ENCODE assay signal across 8 mouse cellular contexts in the genomic region with DNA sequence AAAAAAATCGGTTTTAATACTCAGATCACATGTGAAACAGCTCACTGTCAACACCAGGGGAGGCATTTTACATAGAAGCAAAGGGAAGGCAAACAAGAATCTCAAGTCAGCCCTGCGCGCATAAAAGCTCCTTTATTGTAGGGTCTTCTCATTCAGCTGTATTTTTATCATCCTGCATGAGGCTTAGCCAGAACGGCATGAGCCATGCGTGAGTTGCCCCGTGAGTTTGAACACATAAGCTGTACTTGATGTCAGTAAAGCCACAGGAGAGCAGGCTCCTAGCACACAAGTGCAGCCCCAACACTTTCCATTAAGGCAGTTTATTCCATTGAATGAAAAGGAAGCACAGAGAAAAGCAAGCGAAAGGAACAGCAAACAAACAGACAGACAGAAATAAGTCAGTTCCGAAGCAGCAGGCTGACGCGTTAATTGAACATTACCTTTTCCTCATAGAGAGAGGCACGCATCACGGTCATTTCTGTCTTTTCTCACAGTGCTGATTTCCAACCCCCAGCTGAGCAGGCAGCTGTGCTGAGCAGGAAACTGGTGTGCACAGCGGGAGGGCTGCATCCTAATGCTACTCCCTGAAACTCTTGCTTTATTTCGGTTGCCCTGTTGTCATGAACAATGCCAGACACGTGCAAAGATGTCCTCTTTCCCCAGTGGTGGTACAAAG.
DNase-seq lines count a peak whose midpoint lies in the region; ATAC-seq lines count a peak whose summit lies in the region.

No protein-coding gene starts in this region.

- no peak overlapping the region; a peak in 1 of 4 replicates for H3K4me3 ChIP-seq in heart, embryonic 14.5 days (ENCODE audit: control insufficient read depth in 1 of 2, insufficient read depth in 1 of 2, low read depth in 1 of 2, low read length in 2 of 2)
- 0 out of 2 replicates have a peak overlapping the region, but pooled peaks have one; percentile 0 for H3K4me3 ChIP-seq in intestine, embryonic 15.5 days (replicated peaks)
- peak overlapping the region; percentile 35 for H3K4me3 ChIP-seq in midbrain, embryonic 13.5 days (replicated peaks)

- no peaks in the 10 kb centered on the region for H3K36me3 ChIP-seq in heart, embryonic 14.5 days (ENCODE audit: control insufficient read depth, insufficient read depth, low read length)
- no peaks in the 10 kb centered on the region for H3K36me3 ChIP-seq in intestine, embryonic 15.5 days
- H3K36me3 ChIP-seq in midbrain, embryonic 13.5 days: no peaks in the 10 kb centered on the region

- 8% methylated on average over 15 of the region's 15 CpGs for WGBS in heart, embryonic 14.5 days
- WGBS in intestine, embryonic 15.5 days: 9% methylated on average over 15 of the region's 15 CpGs
- WGBS in midbrain, embryonic 13.5 days: 1% methylated on average over 15 of the region's 15 CpGs

- DNase-seq in heart, adult 8-10 months (ENCODE audit: low spot score): no peak
- DNase-seq in embryo, embryonic 11 days: peak; percentile 60
- DNase-seq in ovary, postnatal 14 days (ENCODE audit: low spot score): no peak
- no peak for DNase-seq in adrenal gland, postnatal 4 days (ENCODE audit: low spot score in 2 of 2)

- H3K27me3 ChIP-seq in heart, embryonic 14.5 days (ENCODE audit: control insufficient read depth, insufficient read depth, low read length): no peaks in the 10 kb centered on the region
- no peaks in the 10 kb centered on the region for H3K27me3 ChIP-seq in intestine, embryonic 15.5 days (replicated peaks)
- no peaks in the 10 kb centered on the region for H3K27me3 ChIP-seq in midbrain, embryonic 13.5 days

- H3K27ac ChIP-seq in heart, embryonic 14.5 days (replicated peaks in 1 of 2; ENCODE audit: control insufficient read depth in 1 of 2, insufficient read depth in 1 of 2, low read depth in 2 of 2, low read length in 2 of 2): no peak overlapping the region
- H3K27ac ChIP-seq in intestine, embryonic 15.5 days: no peak overlapping the region
- peak overlapping the region; percentile 92 for H3K27ac ChIP-seq in midbrain, embryonic 13.5 days

- no peak for ATAC-seq in heart, embryonic 14.5 days (ENCODE audit: insufficient number of reproducible peaks, insufficient read depth, low FRiP score, low read depth)
- no peak for ATAC-seq in intestine, embryonic 15.5 days
- peak; percentile 90 for ATAC-seq in midbrain, embryonic 13.5 days
- ATAC-seq in monocyte, adult 5-6 weeks (replicated peaks; ENCODE audit: insufficient number of reproducible peaks, low FRiP score, low TSS enrichment, poor library complexity, severe bottlenecking): no peak

- 0 out of 2 replicates have a peak, but pooled peaks cover 4% of the 10 kb centered on the region for H3K9me3 ChIP-seq in heart, embryonic 14.5 days (ENCODE audit: control insufficient read depth, low read length)
- no peaks in the 10 kb centered on the region for H3K9me3 ChIP-seq in intestine, embryonic 15.5 days
- no peaks in the 10 kb centered on the region for H3K9me3 ChIP-seq in midbrain, embryonic 13.5 days

- H3K4me1 ChIP-seq in heart, embryonic 14.5 days (ENCODE audit: control insufficient read depth in 2 of 2, insufficient read depth in 2 of 2, low read length in 2 of 2): peaks cover 0 to 4% of the 10 kb centered on the region in 2 experiments; a peak in 1 of 4 replicates
- H3K4me1 ChIP-seq in intestine, embryonic 15.5 days (replicated peaks): no peaks in the 10 kb centered on the region
- H3K4me1 ChIP-seq in midbrain, embryonic 13.5 days (replicated peaks): peaks cover 26% of the 10 kb centered on the region

- no peak overlapping the region for H3K9ac ChIP-seq in heart, embryonic 14.5 days (ENCODE audit: low read length)
- H3K9ac ChIP-seq in intestine, embryonic 15.5 days: no peak overlapping the region
- H3K9ac ChIP-seq in midbrain, embryonic 13.5 days (replicated peaks): peak overlapping the region; percentile 61

- peak overlapping the region; percentile 48 for H3K4me2 ChIP-seq in heart, embryonic 14.5 days (ENCODE audit: low read length)
- peak overlapping the region; percentile 41 for H3K4me2 ChIP-seq in intestine, embryonic 15.5 days (replicated peaks)
- H3K4me2 ChIP-seq in midbrain, embryonic 13.5 days (replicated peaks): peak overlapping the region; percentile 54

Comparison
In these comparisons a context has a peak if more than half of its experiments do, and no peak if none do; other contexts are left out.
1. H3K4me3 ChIP-seq: peak in intestine, embryonic 15.5 days (single experiment) and midbrain, embryonic 13.5 days (single experiment); none in heart, embryonic 14.5 days (0 of 2).
2. Peak in every context shown above with its lines, with median percentiles within 50 percentile points of each other: H3K4me2 ChIP-seq.